Mouse (Mus musculus) embryo, embryonic 9.5 days (tissue): ENCODE results near the gene Olfr1047.
"Not testable (repeated sequence)": the region's sequence is repeated elsewhere in the genome, so short reads cannot be mapped to it uniquely, and the experiment has no call there.

ENCODE experiments used
- DNase-seq: peaks from one replicate; pipeline ENCODE4 v3.0.0-alpha.2; 2017; ENCODE audit errors: extremely low spot score

Olfr1047 gene

DNA sequence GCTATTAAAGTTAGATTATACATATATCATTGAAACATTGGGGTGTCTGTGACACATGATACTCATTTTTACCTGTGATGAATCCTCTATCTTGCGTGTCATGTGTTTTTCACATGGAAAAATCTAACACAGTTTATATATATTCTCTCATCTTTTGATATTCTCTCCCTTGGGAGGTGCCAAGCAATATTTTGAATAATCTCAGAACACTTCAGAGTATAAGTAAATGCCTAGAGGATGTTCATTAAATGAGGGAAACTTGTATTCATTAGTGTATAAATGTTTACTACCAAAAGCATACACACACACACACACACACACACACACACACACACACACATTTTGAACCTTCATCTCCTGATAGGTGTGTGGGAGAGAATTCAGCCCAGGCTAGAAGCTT, at the start of gene Olfr1047:
Olfr1047 (minus strand) TSS at position 101 of the 400 bp plus-strand sequence.
- no peak for DNase-seq

DNA sequence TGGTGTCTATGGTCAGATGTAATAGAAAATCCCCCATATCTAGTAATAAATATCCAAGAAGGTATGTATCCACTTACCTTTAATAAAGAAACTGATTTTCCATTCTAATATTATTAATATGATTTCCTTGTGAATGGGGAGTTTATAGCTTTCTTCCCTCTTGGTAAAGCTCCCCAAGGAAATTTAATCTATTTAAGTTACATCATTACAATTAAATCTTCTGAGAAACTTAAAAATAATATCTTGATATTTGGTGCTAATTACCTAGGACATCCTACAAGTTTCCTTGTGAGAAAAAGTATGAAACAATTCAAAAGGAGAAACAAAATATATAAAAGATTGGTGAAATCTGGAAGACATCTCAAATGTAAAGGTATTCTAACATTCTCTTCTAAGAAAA, 47.8 kb upstream of the Olfr1047 start, which contains the start of gene Olfr1051:
Olfr1051 (minus strand) TSS at position 101 of the 400 bp plus-strand sequence.
- DNase-seq = not testable (repeated sequence)

DNA sequence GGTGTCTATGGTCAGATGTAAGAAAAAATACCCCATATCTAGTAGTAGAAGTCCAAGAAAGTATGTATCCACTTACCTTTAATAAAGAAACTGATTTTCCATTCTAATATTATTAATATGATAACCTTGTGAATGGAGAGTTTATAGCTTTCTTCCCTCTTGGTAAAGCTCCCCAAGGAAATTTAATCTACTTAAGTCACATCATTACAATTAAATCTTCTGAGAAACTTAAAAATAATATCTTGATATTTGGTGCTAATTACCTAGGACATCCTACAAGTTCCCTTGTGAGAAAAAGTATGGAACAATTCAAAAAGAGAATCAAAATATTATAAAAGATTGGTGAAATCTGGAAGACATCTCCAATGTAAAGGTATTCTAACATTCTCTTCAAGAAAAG, 27.0 kb upstream of the Olfr1047 start, which contains the start of gene Olfr1049:
Olfr1049 (minus strand) TSS at position 101 of the 400 bp plus-strand sequence.
- not testable (repeated sequence) for DNase-seq

DNA sequence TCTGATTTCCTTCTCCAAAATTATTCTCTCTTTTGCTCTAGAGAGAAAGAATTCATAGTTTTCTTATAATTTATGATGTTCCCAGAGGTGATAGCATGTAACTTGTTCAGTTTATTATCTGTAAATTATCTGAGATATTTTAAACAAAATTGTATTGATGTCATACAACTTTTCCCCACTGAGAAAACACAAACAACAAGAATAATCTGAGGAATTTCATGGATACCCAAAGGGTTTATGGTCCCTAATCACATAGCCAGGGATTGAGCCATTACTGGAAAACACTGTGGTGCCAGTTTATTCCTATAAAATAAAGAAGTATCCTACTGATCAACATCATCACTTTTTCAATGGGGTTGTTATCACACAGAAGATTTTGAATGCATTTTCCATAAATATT, 9.0 kb upstream of the Olfr1047 start, which contains the start of gene Olfr1048:
Olfr1048 (minus strand) TSS at position 101 of the 400 bp plus-strand sequence.
- no peak for DNase-seq

DNA sequence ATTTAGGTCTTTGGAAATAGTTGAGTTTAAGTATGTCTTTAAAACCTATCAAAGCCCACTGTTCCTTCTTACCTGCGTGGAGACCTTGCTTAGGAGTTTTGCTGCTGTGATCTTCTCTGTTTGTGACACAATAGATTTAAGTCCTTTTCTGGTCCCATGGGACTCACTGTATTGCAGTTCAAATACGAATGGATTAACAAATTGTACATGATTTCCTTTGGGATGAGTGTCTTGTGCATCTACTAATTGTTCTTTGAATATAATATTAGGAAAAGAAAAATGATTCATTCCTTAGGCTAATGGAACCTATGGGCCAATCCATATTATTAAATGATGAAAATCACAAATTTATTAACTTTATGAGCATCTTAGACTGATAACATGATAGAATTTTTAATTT, 12.0 kb downstream of the Olfr1047 start, which contains the start of gene Olfr1046:
Olfr1046 (minus strand) TSS at position 101 of the 400 bp plus-strand sequence.
- no peak for DNase-seq

DNA sequence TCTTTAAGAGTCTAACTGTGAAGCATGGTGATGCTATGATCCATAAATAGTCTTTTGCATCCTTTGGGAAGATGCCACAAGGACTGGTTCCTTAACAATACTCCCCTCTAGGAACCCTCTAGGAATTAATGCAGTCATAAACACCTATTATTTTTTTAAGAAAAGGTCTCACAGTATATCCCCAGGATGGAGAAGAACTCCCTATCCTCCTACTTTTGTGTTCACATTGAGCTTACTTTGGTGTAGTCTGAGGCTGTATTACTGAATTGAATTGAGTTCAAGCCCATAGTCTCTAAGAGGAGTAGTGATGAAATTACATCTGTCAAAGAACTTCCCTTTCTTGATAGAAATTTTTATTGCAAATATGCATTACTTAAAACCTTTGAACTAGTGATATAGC, 28.3 kb downstream of the Olfr1047 start, which contains the start of gene Olfr1045:
Olfr1045 (minus strand) TSS at position 101 of the 400 bp plus-strand sequence.
- DNase-seq = no peak

DNA sequence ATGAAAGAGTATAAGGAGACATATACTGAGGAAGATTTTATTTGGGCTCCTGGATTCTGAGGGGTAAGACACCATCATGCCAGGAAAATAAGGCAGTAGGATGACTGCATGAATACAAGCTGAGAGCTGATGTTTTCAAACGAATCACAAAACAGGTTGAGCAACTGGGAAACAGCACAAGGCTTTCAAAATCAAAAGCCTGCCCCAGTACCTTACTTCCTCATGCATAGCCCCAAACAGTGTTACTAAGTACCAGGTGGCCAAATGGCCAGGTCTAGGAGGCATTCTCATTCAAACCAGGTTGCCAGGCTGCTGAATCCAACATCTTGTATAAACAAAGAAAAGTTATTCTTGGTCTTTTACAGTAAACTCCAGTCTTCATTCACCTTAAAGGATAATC, 35.3 kb downstream of the Olfr1047 start:
- no peak for DNase-seq

DNA sequence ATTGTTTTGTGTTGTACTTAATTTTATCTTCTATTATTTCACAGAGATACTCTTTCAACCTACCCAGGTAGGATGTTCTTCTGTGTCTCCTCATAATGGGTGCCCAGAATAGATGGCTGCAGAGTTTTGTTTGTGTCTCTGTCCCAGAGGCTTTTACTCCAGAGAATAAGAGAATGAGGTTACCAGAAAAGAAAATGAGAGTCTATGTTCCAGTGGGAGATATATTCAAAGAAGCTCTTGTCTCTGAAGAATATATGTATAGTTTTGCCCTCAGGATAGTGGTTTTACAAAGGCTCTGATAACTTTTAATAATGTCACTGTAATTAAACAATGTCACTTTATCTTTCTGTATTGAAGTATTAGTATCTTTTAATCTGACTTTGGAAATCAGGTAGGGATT, 45.6 kb downstream of the Olfr1047 start, which contains the start of gene Olfr52:
Olfr52 (minus strand) TSS at position 101 of the 400 bp plus-strand sequence.
- DNase-seq = no peak

DNA sequence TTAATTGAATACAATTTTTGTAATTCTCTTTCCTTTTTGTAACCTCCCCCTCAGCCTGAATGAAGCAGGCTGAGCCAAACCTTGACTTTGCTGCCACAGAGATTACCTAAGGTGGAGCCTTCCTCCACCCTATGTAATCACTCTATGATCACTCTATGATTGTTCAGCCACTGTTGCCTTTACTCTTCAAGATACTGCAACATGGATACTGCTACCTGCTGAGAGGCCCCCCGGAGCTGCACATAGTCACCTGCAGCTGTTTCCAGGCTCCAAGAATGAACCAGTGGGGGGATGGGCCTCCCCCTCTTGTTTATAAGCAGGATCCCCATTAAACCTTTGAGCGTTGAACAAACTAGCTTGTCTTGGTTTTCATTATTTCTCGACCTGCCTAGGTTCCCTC, 51.3 kb downstream of the Olfr1047 start:
- no peak for DNase-seq

DNA sequence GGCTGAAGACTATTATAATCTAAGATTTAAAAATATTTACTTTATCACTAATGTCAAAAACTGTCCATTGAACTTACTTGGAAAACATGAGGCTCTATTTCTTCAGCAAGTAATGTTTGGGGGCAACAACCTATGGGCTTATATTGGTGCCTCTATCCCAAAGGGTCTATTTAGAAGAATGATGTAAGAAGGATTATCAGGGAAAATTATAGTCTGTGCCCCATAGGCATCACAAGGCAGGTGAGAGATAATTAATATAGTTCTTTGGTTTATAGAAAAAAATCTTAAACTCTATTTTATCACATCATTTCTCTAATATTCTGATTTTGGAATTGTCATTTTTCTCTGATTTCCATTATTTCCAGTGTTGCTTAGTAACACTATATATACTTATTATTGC, 53.5 kb downstream of the Olfr1047 start, which contains the start of gene Olfr1044:
Olfr1044 (minus strand) TSS at position 101 of the 400 bp plus-strand sequence.
- no peak for DNase-seq
